Mouse (Mus musculus) olfactory bulb, adult 2 months (tissue): ENCODE data around the gene Gzmm.

Experiments
- CTCF ChIP-seq: fragments of 200-500 bp; IDR thresholded peaks from 2 replicates; pipeline ENCODE4 v1.5.1; 2012; ENCODE audit warnings: low read depth, mild to moderate bottlenecking, low read length, moderate library complexity; ENCODE audit not compliant: insufficient read depth
- POLR2A ChIP-seq: fragments of 200-500 bp; IDR thresholded peaks from 2 replicates; pipeline ENCODE4 v1.6.1; 2012; ENCODE audit warnings: mild to moderate bottlenecking, low read depth, low read length, moderate library complexity; ENCODE audit not compliant: insufficient read depth

GRCm38 (mm10) chr10:79652789-79653188 is 36.0 kb upstream of the Gzmm start:
- no peak for TF ChIP-seq CTCF
- TF ChIP-seq POLR2A = no peak
